Mouse (Mus musculus) right cerebral cortex, postnatal 36 days (tissue): ENCODE measurements around the gene Prdm5.

Experiments used
- DNase-seq, 2 experiments: peaks; one replicate each; pipeline ENCODE4 v3.0.0; 2022; ENCODE audit warnings: low spot score in 2 of 2, mixed read lengths in 1 of 2

Prdm5 gene

GRCm38 (mm10) chr6:65831443-65831842, 52.7 kb downstream of the Prdm5 start:
- no peak for DNase-seq

GRCm38 (mm10) chr6:65834013-65834412, 55.2 kb downstream of the Prdm5 start:
- DNase-seq, result no peak

DNA sequence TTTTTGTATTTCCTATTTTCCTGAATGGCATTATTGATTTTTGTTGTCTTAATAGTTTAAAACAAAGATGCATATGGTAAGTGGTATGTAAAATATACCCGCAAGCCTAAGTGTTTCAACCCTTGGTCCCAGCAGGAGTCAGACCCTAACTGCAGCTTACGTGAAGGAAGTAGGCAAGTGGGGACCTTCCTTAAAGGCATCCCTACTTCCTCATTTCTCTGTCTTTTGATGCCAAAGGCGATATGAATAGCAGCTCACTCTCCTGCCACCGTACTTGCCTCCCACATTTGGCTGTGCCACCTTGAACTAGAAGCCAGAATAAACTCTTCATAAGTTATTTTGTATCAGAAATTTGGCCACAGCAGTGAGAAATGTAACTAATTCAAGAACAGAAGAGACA, 63.8 kb downstream of the Prdm5 start:
- DNase-seq, result no peak

DNA sequence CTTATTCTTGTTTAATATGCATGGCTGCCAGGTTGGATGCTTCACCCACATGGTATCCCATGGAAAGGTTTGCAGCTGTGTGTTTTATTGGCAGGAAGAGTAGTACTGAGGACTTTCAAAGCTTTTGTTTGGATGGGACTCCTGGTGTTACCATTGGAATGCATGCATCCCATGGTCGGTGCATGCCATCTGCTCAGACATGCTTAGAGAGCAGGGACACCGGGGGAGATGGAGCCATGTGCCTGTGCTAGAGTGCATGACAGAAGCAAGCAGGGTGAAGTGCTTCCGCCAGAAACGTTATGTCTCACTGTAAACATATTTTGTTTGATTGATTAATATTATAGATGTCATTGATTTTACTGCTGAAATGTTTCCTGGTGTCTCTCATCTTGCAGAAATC, 70.3 kb downstream of the Prdm5 start:
- no peak for DNase-seq

- no peak for DNase-seq
Measured at GRCm38 (mm10) chr6:65849687-65850086, 70.9 kb downstream of the Prdm5 start.

DNA sequence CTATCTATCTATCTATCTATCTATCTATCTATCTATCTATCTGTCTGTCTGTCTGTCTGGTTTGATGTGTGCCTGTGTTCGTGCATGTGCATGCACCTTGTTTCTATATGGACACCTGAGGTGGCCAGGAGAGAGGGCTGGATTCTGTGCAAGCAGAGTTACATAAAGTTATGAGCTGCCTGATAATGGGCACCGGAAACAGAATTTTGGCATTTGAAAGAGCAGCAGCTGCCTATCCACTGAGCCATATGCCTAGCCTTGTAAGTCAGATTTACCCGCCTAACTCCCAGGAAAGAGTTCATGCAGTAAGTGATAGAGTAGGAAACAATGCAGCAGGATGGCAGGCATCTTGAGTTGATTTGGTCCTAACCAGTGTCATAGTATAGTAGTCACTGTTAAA, 71.4 kb downstream of the Prdm5 start:
- DNase-seq, result no peak

DNA sequence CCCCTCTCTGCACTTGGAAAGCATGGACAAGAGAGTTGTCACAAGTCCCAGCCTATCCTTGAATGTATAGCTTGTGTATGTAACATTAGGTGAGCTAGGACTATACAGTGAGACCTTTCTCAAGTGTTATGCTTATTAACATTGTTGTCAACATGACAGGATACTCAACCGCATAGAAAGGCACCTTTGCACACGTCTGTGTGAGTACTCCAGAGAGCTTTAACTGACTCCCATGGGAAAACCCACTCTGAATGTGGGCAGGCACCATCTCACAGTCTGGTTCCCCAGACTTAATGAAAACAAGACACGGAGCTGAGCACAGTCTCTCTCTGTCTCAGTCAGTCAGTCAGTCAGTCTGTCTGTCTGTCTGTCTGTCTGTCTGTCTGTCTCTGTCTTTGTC, 75.2 kb downstream of the Prdm5 start:
- no peak for DNase-seq

DNA sequence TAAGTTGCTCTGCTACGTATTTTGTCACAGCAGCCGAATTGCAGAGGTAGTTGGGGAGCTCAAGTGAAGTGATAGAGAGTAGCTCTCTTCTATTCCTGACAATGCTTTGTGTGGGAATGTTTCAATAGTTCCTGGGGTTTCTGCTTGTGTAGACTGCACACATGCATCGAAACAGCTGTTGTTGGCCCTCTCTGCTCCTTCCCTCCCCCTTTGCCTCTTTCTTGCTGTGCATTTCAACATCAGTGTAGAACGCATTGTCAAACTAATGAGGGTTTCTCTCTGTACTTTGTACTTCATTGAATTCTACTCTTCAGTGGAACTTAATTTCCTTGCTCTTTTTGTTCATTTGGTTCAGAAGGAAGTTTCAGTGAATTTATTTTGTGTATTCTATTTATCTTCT, 75.8 kb downstream of the Prdm5 start:
- no peak for DNase-seq

- no peak for DNase-seq
Measured at GRCm38 (mm10) chr6:65860609-65861008, 81.8 kb downstream of the Prdm5 start.

GRCm38 (mm10) chr6:65862836-65863235, 84.0 kb downstream of the Prdm5 start:
- DNase-seq, result no peak

DNA sequence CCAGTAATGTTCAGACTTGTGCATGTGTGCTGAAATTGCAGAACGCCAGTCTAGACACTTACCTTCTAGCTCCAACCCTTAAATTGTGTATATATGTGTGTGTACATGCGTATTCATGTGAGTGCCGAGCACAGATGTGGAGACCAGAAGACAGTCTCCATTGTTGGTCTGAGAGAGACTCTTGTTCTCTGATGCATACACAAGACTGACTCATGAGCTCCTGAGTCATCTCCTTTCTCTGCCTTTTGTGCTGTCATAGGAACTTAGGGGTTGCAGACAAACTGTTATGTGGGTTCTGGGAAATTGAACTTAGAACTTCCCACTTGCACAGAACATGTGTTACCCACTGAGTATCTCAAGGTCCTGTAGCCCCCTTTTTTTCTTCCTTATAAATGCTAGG, 85.4 kb downstream of the Prdm5 start:
- no peak for DNase-seq

GRCm38 (mm10) chr6:65864919-65865318, 86.1 kb downstream of the Prdm5 start:
- DNase-seq, result no peak

GRCm38 (mm10) chr6:65865861-65866260, 87.1 kb downstream of the Prdm5 start:
- no peak for DNase-seq

DNA sequence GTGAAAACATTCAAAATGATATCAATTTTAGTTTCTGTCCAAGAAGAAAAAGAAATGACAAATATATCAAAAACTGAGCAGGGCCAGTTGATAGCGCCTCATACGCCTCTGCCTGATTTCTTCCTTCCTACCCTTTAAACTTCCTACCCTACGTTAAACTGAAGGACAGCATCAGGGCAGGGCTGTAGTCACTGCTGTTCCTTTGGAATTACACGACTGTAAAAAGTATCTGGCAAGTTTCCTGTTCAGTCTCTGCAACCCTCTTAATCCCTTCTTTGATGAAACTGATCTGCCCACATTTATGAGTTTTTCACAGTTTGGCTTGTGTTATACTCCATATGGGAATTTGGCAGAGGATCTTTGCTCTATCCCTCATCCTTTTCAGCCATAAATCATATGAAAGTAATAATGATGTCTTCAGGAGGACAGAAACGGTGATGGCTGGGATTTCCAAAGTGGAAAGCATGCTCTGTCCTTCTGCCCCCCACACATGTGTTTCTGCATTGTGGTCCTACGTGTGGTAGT, 93.0 kb downstream of the Prdm5 start:
- DNase-seq, result no peak

DNA sequence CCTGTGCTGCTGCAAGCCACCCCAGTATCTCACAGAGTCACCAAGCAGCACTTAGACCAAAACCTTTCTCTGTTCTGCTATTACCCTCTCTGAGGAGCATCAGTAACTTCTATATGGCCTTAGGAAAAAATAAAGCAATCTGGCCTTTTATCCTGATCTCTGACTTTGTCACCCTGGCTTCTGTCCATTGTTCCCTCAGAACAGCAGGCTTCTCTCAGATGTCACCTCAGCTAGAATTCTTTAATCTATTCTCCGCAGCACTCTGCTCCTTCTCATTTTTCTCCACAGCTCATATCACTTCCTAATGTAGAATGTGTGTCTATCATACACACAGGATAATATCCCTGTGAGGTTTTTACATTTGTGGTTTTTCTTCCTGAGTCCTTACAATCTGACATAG, 99.5 kb downstream of the Prdm5 start:
- no peak for DNase-seq

DNA sequence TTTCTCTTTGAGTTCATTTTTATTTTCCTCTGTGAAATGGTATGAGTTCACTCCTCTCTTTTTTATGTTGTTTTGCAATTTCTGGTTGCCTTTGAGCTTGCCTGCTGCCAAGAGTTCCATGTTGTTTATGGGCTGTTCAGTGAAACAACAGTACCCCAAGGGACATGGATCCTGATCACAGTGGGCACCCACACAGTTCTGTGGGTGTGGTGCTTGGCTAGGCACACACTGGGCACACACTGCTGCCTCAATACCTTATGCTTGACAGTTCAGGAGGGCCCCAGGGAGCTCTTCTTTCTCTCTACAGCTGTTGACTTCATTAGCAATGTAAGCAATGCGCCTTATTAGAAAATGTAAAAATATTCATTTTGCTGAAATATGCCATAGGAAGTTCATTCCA, 110.0 kb downstream of the Prdm5 start:
- DNase-seq, result no peak

- DNase-seq, result no peak
Measured at GRCm38 (mm10) chr6:65892045-65892660, 113.4 kb downstream of the Prdm5 start.

- no peak for DNase-seq
Measured at GRCm38 (mm10) chr6:65906657-65907182, 127.9 kb downstream of the Prdm5 start.

- DNase-seq, result no peak
Measured at GRCm38 (mm10) chr6:65915421-65915820, 136.6 kb downstream of the Prdm5 start.

DNA sequence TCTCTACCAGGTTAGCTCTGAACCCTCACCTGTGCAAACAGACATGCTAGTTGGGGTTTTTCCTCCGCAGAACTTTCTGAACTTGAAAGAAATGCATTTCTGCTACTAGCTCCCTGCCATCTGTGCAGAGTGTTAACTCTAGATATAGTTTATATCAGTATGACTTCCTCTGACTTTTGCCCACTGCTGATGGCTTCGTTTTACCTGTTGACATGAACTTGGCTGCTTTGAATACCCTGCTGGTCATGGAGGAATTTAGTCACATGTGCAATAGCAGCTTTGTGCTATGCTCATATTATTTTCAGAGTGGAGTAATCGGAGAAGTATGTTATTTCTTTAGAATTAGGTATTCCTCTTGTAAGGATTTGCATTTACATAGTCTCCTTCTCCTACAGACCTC, 142.9 kb downstream of the Prdm5 start:
- DNase-seq, result no peak

DNA sequence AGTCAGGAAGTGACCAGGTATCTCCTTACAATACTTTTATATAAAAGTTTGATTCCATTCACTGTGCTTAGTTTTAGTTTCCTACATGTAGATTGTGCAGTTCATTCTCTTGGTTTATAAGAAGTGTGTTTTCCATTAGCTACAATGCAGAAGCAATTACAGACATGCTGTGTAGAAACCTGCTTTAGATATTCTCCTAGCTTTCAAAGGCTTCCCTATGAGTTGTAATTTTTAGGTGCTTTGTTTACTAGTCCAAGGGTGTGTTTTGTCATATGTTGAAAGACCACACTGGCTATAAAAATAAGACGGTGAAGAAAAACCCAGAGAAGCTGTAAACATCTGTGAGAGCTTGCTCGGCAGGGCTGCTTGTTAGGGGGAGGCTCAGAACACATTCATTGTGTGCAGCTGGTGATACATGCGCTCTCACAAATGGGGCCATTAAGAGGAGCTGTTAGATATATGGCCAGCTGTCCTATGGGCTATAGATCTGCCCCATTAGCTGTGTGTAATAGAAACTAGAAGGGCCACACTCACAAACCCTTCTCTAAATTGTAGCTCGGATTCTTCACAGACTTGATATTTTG, 144.8 kb downstream of the Prdm5 start:
- DNase-seq, result no peak

DNA sequence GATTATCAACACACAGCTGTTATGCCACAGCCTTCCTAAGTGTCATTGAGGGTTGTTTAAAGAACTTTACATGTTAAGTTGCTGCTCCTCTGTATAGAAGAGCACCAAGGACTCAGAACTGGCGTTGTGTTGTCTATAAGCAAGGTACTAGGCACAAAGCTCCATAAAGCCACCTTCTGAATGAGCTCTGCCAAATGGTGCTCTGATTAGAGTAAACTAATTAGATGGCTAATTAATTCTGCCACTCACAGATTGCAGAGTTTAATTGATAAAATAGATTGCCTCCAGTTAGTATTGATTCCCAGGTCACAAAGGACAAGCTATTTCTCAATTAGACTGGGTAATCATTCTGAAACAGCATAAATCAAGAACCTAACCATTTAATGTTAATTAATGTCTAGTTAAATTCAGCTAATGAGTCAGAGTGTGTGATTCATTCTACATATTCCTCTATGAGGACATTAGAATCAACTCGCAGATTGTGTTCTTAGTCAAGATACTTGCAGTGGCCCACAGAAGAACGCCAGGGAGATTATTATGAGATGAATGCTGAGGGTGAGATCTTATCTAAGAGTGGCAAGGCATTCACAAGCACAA, 147.0 kb downstream of the Prdm5 start:
- no peak for DNase-seq

- DNase-seq, result no peak
Measured at GRCm38 (mm10) chr6:65930523-65930922, 151.7 kb downstream of the Prdm5 start.
